Mouse (Mus musculus): ENCODE measurements around the gene Tldc1. TPM values are rescaled to one million over a fixed set of nuclear protein-coding genes. Genes with fewer than 3 reads are reported as not detected.

Gene Tldc1
- polyA plus RNA-seq, 1 experiment from 2014 or later, result 7.7 TPM

GRCm38 (mm10) chr8:119786871-119787270 is 8.7 kb upstream of the Tldc1 start:
- H3K4me1 ChIP-seq (replicated peaks; ENCODE audit: control insufficient read depth, insufficient read depth, low read length), result peaks cover 6% of the 10 kb centered on the region; the same call in 1 of the 2 replicates
- no peak for TF ChIP-seq CTCF (IDR thresholded peaks at IDR 0.05; ENCODE audit: low read depth)
- WGBS, result 86% methylated on average over 3 of the region's 3 CpGs
- no peak overlapping the region for H3K4me3 ChIP-seq (ENCODE audit: low read depth, low read length)
- no peaks in the 10 kb centered on the region for H3K36me3 ChIP-seq (ENCODE audit: control insufficient read depth, insufficient read depth)
- no peak overlapping the region for H3K27ac ChIP-seq (ENCODE audit: low read depth, low read length)
- no peak overlapping the region for H3K9ac ChIP-seq (ENCODE audit: low read depth, low read length)
- H3K4me2 ChIP-seq (replicated peaks; ENCODE audit: low read depth), result no peak overlapping the region
- no peak for ATAC-seq
- no peaks in the 10 kb centered on the region for H3K27me3 ChIP-seq (replicated peaks; ENCODE audit: control insufficient read depth, insufficient read depth, low read length)
- no peaks in the 10 kb centered on the region for H3K9me3 ChIP-seq (ENCODE audit: control insufficient read depth)

- Histone ChIP-seq H3K9me3 (ENCODE audit: control insufficient read depth) (no peaks in the 10 kb centered on the region), H3K27ac (ENCODE audit: low read depth, low read length) (no peak overlapping the region), H3K4me1 (replicated peaks; ENCODE audit: control insufficient read depth, insufficient read depth, low read length) (no peaks in the 10 kb centered on the region; the same call in 1 of the 2 replicates), H3K4me3 (ENCODE audit: low read depth, low read length) (no peak overlapping the region), H3K9ac (ENCODE audit: low read depth, low read length) (no peak overlapping the region), H3K4me2 (replicated peaks; ENCODE audit: low read depth) (no peak overlapping the region), H3K27me3 (replicated peaks; ENCODE audit: control insufficient read depth, insufficient read depth, low read length) (no peaks in the 10 kb centered on the region), H3K36me3 (ENCODE audit: control insufficient read depth, insufficient read depth) (no peaks in the 10 kb centered on the region)
- TF ChIP-seq CTCF (IDR thresholded peaks at IDR 0.05; ENCODE audit: low read depth), result no peak
- WGBS, result 70% methylated on average over 18 of the region's 18 CpGs
- ATAC-seq, result no peak
Measured at GRCm38 (mm10) chr8:119785764-119786405, 7.7 kb upstream of the Tldc1 start.

- no peak overlapping the region for H3K27ac ChIP-seq (ENCODE audit: low read depth, low read length)
- no peak for ATAC-seq
- no peaks in the 10 kb centered on the region for H3K9me3 ChIP-seq (ENCODE audit: control insufficient read depth)
- H3K27me3 ChIP-seq (replicated peaks; ENCODE audit: control insufficient read depth, insufficient read depth, low read length), result no peaks in the 10 kb centered on the region
- WGBS, result 82% methylated on average over 7 of the region's 7 CpGs
- H3K4me1 ChIP-seq (replicated peaks; ENCODE audit: control insufficient read depth, insufficient read depth, low read length), result no peaks in the 10 kb centered on the region; the same call in 1 of the 2 replicates
- H3K36me3 ChIP-seq (ENCODE audit: control insufficient read depth, insufficient read depth), result no peaks in the 10 kb centered on the region
- no peak overlapping the region for H3K9ac ChIP-seq (ENCODE audit: low read depth, low read length)
- no peak overlapping the region for H3K4me3 ChIP-seq (ENCODE audit: low read depth, low read length)
- H3K4me2 ChIP-seq (replicated peaks; ENCODE audit: low read depth), result no peak overlapping the region
- TF ChIP-seq CTCF (IDR thresholded peaks at IDR 0.05; ENCODE audit: low read depth), result no peak
Measured at GRCm38 (mm10) chr8:119784676-119785075, 6.5 kb upstream of the Tldc1 start.

GRCm38 (mm10) chr8:119784141-119784574 is 5.9 kb upstream of the Tldc1 start:
- no peak overlapping the region for H3K27ac ChIP-seq (ENCODE audit: low read depth, low read length)
- 45% methylated on average over 9 of the region's 9 CpGs for WGBS
- no peaks in the 10 kb centered on the region for H3K36me3 ChIP-seq (ENCODE audit: control insufficient read depth, insufficient read depth)
- ATAC-seq, result no peak; the same call in 1 of the 2 replicates
- H3K9me3 ChIP-seq (ENCODE audit: control insufficient read depth), result no peaks in the 10 kb centered on the region
- H3K27me3 ChIP-seq (replicated peaks; ENCODE audit: control insufficient read depth, insufficient read depth, low read length), result no peaks in the 10 kb centered on the region
- H3K4me2 ChIP-seq (replicated peaks; ENCODE audit: low read depth), result no peak overlapping the region
- TF ChIP-seq CTCF (IDR thresholded peaks at IDR 0.05; ENCODE audit: low read depth), result no peak
- no peak overlapping the region for H3K4me3 ChIP-seq (ENCODE audit: low read depth, low read length)
- no peak overlapping the region for H3K9ac ChIP-seq (ENCODE audit: low read depth, low read length)
- H3K4me1 ChIP-seq (replicated peaks; ENCODE audit: control insufficient read depth, insufficient read depth, low read length), result no peaks in the 10 kb centered on the region; the same call in 1 of the 2 replicates

- Histone ChIP-seq H3K4me2 (replicated peaks; ENCODE audit: low read depth) (no peak overlapping the region), H3K4me3 (ENCODE audit: low read depth, low read length) (no peak overlapping the region), H3K36me3 (ENCODE audit: control insufficient read depth, insufficient read depth) (no peaks in the 10 kb centered on the region), H3K27me3 (replicated peaks; ENCODE audit: control insufficient read depth, insufficient read depth, low read length) (no peaks in the 10 kb centered on the region), H3K9ac (ENCODE audit: low read depth, low read length) (no peak overlapping the region), H3K4me1 (replicated peaks; ENCODE audit: control insufficient read depth, insufficient read depth, low read length) (peaks cover 3% of the 10 kb centered on the region), H3K27ac (ENCODE audit: low read depth, low read length) (no peak overlapping the region), H3K9me3 (ENCODE audit: control insufficient read depth) (no peaks in the 10 kb centered on the region)
- 83% methylated on average over 6 of the region's 6 CpGs for WGBS
- no peak for TF ChIP-seq CTCF (IDR thresholded peaks at IDR 0.05; ENCODE audit: low read depth)
- ATAC-seq, result no peak
Measured at GRCm38 (mm10) chr8:119783579-119783978, 5.4 kb upstream of the Tldc1 start.

GRCm38 (mm10) chr8:119782715-119783114 is 4.5 kb upstream of the Tldc1 start:
- peaks cover 6% of the 10 kb centered on the region for H3K4me1 ChIP-seq (replicated peaks; ENCODE audit: control insufficient read depth, insufficient read depth, low read length)
- no peak overlapping the region for H3K27ac ChIP-seq (ENCODE audit: low read depth, low read length)
- H3K4me3 ChIP-seq (ENCODE audit: low read depth, low read length), result no peak overlapping the region
- H3K9ac ChIP-seq (ENCODE audit: low read depth, low read length), result no peak overlapping the region
- ATAC-seq, result no peak
- H3K9me3 ChIP-seq (ENCODE audit: control insufficient read depth), result no peaks in the 10 kb centered on the region
- H3K36me3 ChIP-seq (ENCODE audit: control insufficient read depth, insufficient read depth), result no peaks in the 10 kb centered on the region
- peak; percentile 97 for TF ChIP-seq CTCF (IDR thresholded peaks at IDR 0.05; ENCODE audit: low read depth)
- WGBS, result 7% methylated on average over 5 of the region's 5 CpGs
- H3K4me2 ChIP-seq (replicated peaks; ENCODE audit: low read depth), result no peak overlapping the region
- no peaks in the 10 kb centered on the region for H3K27me3 ChIP-seq (replicated peaks; ENCODE audit: control insufficient read depth, insufficient read depth, low read length)

All from intestine, postnatal 0 days (tissue).